Mouse (Mus musculus): ENCODE results near the gene Mast2.

GRCm38 (mm10) chr4:116422186-116422585 is 41.8 kb downstream of the Mast2 start:
- no peak for TF ChIP-seq CTCF (IDR thresholded peaks at IDR 0.05; ENCODE audit: control insufficient read depth, insufficient read depth, insufficient replicate concordance, low read depth, low read length)
- no peak for TF ChIP-seq POLR2A (IDR thresholded peaks at IDR 0.05; ENCODE audit: control insufficient read depth, low read depth, low read length)
